Mouse (Mus musculus) kidney, postnatal 0 days (tissue): ENCODE data around the gene Zbtb3. TPM values are rescaled to one million over a fixed set of nuclear protein-coding genes. Genes with fewer than 3 reads are reported as not detected.

Experiments
- ATAC-seq: fragments of 200-750 bp; cut with Nextera tagmentation; replicated peaks from 2 replicates; pipeline ENCODE4 v1.8.0; 2017; ENCODE audit warnings: low read depth, moderate number of reproducible peaks, moderate TSS enrichment, moderate library complexity; ENCODE audit not compliant: low FRiP score
- DNase-seq: peaks from one replicate; pipeline ENCODE4 v3.0.0-alpha.2; 2016; ENCODE audit warnings: low spot score
- H3K27ac ChIP-seq: fragments of 300-500 bp; sonication (generic); 2 replicates; pipeline ENCODE4 v1.5.1; 2014; ENCODE audit warnings: mild to moderate bottlenecking
- H3K27me3 ChIP-seq: fragments of 300-500 bp; sonication (generic); 2 replicates; pipeline ENCODE4 v1.6.1; 2014; ENCODE audit warnings: low read length, mixed read lengths; ENCODE audit not compliant: insufficient read depth
- H3K36me3 ChIP-seq: fragments of 300-500 bp; sonication (generic); 2 replicates; pipeline ENCODE4 v1.6.1; 2014; ENCODE audit warnings: low read length, mixed read lengths; ENCODE audit not compliant: insufficient read depth
- H3K4me1 ChIP-seq: fragments of 300-500 bp; sonication (generic); replicated peaks from 2 replicates; pipeline ENCODE4 v1.6.1; 2014; ENCODE audit warnings: antibody characterized with exemption, low read length, mixed read lengths; ENCODE audit not compliant: insufficient read depth
- H3K4me2 ChIP-seq: fragments of 300-500 bp; sonication (generic); 2 replicates; pipeline ENCODE4 v1.6.1; 2014; ENCODE audit warnings: mild to moderate bottlenecking, low read length, moderate library complexity, mixed read lengths
- H3K4me3 ChIP-seq: fragments of 300-500 bp; sonication (generic); replicated peaks from 2 replicates; pipeline ENCODE4 v1.5.1; 2014; ENCODE audit warnings: low read depth, low read length
- H3K9ac ChIP-seq: fragments of 300-500 bp; sonication (generic); 2 replicates; pipeline ENCODE4 v1.6.1; 2014; ENCODE audit warnings: low read depth, low read length
- H3K9me3 ChIP-seq: fragments of 300-500 bp; sonication (generic); replicated peaks from 2 replicates; pipeline ENCODE4 v1.6.1; 2016; ENCODE audit warnings: low read length, inconsistent platforms, mixed read lengths
- CTCF ChIP-seq: IDR thresholded peaks from 2 replicates; pipeline ENCODE4 v1.5.1; 2016; ENCODE audit warnings: antibody characterized with exemption, low read depth, mild to moderate bottlenecking, moderate library complexity
- WGBS: fragments of 180-500 bp; shearing (Covaris S2); extraction: QIAGEN DNeasy Blood & Tissue Kit; methylation state at CpG from one replicate; pipeline ENCODE4 v1.1.7; 2014; 5-methylcytosine and 5-hydroxymethylcytosine counted together
- polyA plus RNA-seq: library from polyadenylated mRNA; unstranded; fragments of >200 nt; fragmentation: Nextera tagmentation; extraction: Ambion mirVana; gene quantifications from 2 replicates; pipeline ENCODE4 v1.2.1, GENCODE M21; 2015

Zbtb3 gene
- polyA plus RNA-seq, 1 experiment from 2014 or later = 3.6 TPM

DNA sequence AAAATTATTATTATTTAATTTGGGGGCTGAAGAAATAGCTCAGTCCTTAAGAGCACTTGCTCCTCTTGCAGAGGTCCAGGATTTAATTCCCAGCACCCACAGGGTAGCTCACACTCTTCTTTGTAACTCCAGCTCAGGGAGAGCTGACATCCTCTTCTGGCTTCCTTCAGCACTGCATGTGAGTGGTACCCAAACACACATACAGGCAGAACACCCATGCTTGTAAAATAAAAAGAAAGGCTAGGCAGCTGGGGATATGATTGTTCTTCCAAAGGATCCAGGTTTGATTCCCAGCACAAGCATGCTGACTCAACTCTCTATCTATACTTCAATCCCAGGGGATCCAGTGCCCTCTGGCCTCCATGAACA lies 3.4 kb upstream of the Zbtb3 start:
- DNase-seq = no peak
- Histone ChIP-seq H3K27ac (no peak overlapping the region), H3K36me3 (peaks cover 14% of the 10 kb centered on the region), H3K27me3 (no peaks in the 10 kb centered on the region), H3K4me2 (peak overlapping the region; percentile 61; the same call in 1 of the 2 replicates), H3K9me3 (no peaks in the 10 kb centered on the region), H3K4me3 (no peak overlapping the region), H3K9ac (no peak overlapping the region), H3K4me1 (peaks cover 13% of the 10 kb centered on the region; the same call in 1 of the 2 replicates)
- no peak for TF ChIP-seq CTCF
- no peak for ATAC-seq

DNA sequence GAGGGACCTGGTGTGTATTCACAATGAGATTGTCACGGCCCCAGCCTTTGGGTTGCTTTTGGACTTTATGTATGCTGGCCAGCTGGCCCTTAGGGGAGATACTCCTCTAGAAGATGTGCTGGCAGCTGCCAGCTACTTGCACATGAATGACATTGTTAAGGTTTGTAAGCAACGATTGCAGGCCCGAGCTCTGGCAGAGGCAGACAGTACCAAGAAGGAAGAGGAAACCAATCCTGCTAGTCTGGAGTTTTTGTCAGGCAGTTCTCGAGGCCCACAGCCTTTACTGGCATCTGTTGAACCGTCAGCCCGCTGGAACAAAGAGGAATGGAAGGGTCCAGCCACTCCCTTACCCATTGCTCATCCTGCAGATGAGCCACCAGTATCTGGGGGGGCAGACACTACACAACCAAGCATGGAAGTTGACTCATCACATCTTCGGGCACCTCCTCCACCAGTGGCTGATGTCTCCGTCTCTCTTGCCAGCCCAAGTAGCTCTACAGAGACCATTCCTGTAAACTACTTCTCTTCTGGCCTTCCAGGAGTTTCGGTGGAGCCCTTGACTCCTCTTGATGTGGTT lies 937 bp downstream of the Zbtb3 start:
- no peak overlapping the region for H3K4me3 ChIP-seq
- no peaks in the 10 kb centered on the region for H3K27me3 ChIP-seq
- H3K4me2 ChIP-seq = peak overlapping the region; percentile 62; the same call in 1 of the 2 replicates
- H3K36me3 ChIP-seq = peaks cover 17% of the 10 kb centered on the region; the same call in 1 of the 2 replicates
- peak overlapping the region; percentile 87; the same call in 1 of the 2 replicates for H3K27ac ChIP-seq
- H3K9me3 ChIP-seq = no peaks in the 10 kb centered on the region
- no peak for ATAC-seq
- no peak for TF ChIP-seq CTCF
- H3K4me1 ChIP-seq = peaks cover 8% of the 10 kb centered on the region; the same call in 1 of the 2 replicates
- 93% methylated on average over 9 of the region's 9 CpGs for WGBS
- no peak for DNase-seq
- 0 out of 2 replicates have a peak overlapping the region, but pooled peaks have one; percentile 24 for H3K9ac ChIP-seq

DNA sequence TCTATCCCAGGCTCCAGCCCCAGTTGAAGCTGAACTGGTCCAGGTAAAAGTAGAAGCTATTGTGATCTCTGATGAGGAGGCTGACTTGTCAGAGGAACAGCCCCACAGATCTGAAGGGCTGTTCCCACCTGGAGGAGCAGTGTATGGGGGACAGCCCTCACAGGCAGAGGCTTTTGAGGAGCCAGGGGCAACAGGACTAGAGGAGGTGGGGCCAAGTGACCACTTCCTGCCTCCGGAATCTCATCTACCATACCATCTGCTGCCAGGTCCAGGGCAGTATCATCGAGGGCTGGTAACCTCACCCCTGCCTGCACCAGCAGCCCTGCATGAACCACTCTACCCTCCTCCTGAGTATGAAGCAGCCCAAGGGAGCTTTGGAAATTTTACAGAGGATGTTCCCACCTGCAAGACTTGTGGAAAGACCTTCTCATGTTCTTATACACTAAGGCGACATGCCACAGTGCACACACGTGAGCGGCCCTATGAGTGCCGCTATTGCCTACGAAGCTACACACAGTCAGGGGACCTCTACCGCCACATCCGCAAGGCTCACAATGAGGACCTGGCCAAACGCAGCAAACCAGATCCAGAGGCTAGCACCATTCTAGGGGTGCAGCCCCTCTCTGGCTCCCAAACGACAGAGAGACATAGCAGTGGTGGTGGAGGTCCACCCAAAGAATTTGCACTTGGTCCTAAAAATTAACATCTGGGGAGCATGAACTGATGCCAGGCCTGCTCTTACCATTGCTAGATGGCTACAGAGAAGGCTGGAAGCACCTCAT lies 1.7 kb downstream of the Zbtb3 start:
- no peak for ATAC-seq
- Histone ChIP-seq H3K4me1 (peaks cover 8% of the 10 kb centered on the region; the same call in 1 of the 2 replicates), H3K27ac (no peak overlapping the region), H3K9ac (no peak overlapping the region), H3K4me3 (no peak overlapping the region), H3K27me3 (no peaks in the 10 kb centered on the region), H3K36me3 (peaks cover 21% of the 10 kb centered on the region; the same call in 1 of the 2 replicates), H3K9me3 (no peaks in the 10 kb centered on the region), H3K4me2 (no peak overlapping the region)
- DNase-seq = no peak
- TF ChIP-seq CTCF = no peak
- WGBS = 93% methylated on average over 11 of the region's 11 CpGs

DNA sequence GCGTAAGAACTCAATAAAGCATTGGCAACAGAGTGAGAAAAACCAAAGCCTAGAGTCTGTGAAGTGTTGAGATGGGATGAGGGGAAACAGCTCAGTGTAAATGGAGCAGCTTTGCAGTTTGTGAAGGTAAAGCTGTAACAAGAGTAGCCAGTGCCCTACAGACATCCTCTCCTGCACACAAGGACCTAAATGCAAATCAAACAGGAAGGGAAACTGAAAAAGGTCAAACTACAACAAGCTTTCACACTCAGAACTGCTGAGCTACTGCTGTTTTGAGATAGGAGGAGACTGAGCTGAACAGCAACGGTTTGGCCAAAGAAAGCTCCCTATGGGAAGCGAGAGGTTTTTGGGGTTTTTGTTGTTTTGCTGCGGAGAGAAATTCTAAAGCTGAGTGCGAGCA lies 4.5 kb downstream of the Zbtb3 start:
- Histone ChIP-seq H3K36me3 (peaks cover 34% of the 10 kb centered on the region), H3K4me1 (peaks cover 8% of the 10 kb centered on the region; the same call in 1 of the 2 replicates), H3K9ac (no peak overlapping the region), H3K27me3 (no peaks in the 10 kb centered on the region), H3K4me3 (no peak overlapping the region), H3K9me3 (no peaks in the 10 kb centered on the region), H3K4me2 (no peak overlapping the region), H3K27ac (no peak overlapping the region)
- no peak for TF ChIP-seq CTCF
- WGBS = 93% methylated on average over 5 of the region's 5 CpGs
- ATAC-seq (no peak), DNase-seq (no peak)

DNA sequence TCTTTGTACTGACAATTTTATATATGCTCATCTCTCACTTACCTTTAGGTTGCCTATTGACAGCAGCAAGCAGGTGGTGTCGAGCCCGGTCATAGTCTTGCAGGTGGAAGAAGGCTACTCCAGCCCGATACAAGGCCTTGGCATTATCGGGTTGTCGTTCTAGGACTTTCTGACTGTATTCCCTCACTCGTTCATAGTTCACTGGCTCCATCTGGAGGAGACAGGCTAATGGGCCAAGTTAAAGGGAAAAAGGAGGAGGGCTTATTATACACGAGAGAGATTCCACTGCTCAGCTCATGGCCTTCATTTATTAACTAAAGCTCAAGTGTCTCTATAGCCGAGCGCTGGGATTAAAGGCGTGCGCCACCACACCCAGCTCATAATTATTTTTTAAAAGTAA lies 13.5 kb downstream of the Zbtb3 start:
- Histone ChIP-seq H3K27me3 (no peaks in the 10 kb centered on the region), H3K27ac (no peak overlapping the region), H3K4me2 (no peak overlapping the region), H3K4me1 (no peaks in the 10 kb centered on the region; the same call in none of the 2 replicates), H3K36me3 (peaks cover 17% of the 10 kb centered on the region; the same call in 1 of the 2 replicates), H3K4me3 (no peak overlapping the region), H3K9me3 (no peaks in the 10 kb centered on the region), H3K9ac (no peak overlapping the region)
- TF ChIP-seq CTCF = peak; percentile 61
- WGBS = 48% methylated on average over 11 of the region's 11 CpGs
- DNase-seq (peak; percentile 77), ATAC-seq (no peak)

DNA sequence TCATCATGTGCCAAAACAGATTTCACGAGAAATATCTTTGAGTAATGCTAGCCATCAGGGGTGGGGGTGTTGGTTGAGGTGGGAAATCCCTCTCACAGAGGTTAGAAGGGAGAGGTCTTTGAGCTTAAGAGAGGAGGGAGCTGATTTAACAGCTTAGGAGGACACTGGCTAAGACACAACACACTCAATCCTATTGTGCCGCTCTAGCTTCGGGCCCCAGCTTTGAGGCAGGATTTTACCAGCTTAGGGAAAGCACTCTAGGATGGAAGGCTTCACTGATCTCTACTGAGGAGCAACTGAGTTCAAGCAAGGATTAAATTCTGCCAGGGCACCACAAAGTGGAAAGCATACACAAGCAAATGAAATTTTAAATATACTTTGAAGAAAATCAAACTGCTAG lies 14.6 kb downstream of the Zbtb3 start:
- Histone ChIP-seq H3K9ac (no peak overlapping the region), H3K36me3 (peaks cover 13% of the 10 kb centered on the region; the same call in 1 of the 2 replicates), H3K4me2 (peak overlapping the region; percentile 8; the same call in 1 of the 2 replicates), H3K27me3 (no peaks in the 10 kb centered on the region), H3K9me3 (no peaks in the 10 kb centered on the region), H3K27ac (no peak overlapping the region), H3K4me1 (no peaks in the 10 kb centered on the region; the same call in none of the 2 replicates), H3K4me3 (no peak overlapping the region)
- no peak for DNase-seq
- ATAC-seq = no peak
- peak; percentile 20; the same call in 1 of the 2 replicates for TF ChIP-seq CTCF
- WGBS = 74% methylated on average over 3 of the region's 3 CpGs
